Mouse (Mus musculus): Measurements from ENCODE around the gene Gm10354.
"Not testable (repeated sequence)": the region's sequence is repeated elsewhere in the genome, so short reads cannot be mapped to it uniquely, and the experiment has no call there.

Gene Gm10354

GRCm38 (mm10) chr5:14955928-14956706, 22.6 kb downstream of the Gm10354 start:
- in situ Hi-C loops (cut with MboI, MseI): loop anchor here (5.0 kb wide), 2 partner anchors 681 to 741 kb away; no protein-coding TSS in a partner anchor

GRCm38 (mm10) chr5:14953587-14953986, 25.1 kb downstream of the Gm10354 start:
- in situ Hi-C loops (cut with MboI, MseI): loop anchor here (5.0 kb wide), 1 partner anchor 54 kb away; no protein-coding TSS in a partner anchor

GRCm38 (mm10) chr5:14952749-14953148, 26.0 kb downstream of the Gm10354 start:
- in situ Hi-C loops (cut with MboI, MseI): loop anchor here (5.0 kb wide), 1 partner anchor 55 kb away; no protein-coding TSS in a partner anchor

GRCm38 (mm10) chr5:14951822-14952221, 26.9 kb downstream of the Gm10354 start:
- in situ Hi-C loops (cut with MboI, MseI): loop anchor here (5.0 kb wide), 1 partner anchor 55 kb away; no protein-coding TSS in a partner anchor

GRCm38 (mm10) chr5:14947482-14948198, 31.1 kb downstream of the Gm10354 start:
- in situ Hi-C loops (cut with MboI, MseI): not testable (repeated sequence)

GRCm38 (mm10) chr5:14945524-14945923, 33.2 kb downstream of the Gm10354 start:
- in situ Hi-C loops (cut with MboI, MseI): not testable (repeated sequence)

- in situ Hi-C loops (cut with MboI, MseI): not testable (repeated sequence)
These were observed 37.7 kb downstream of the Gm10354 start for GRCm38 (mm10) chr5:14941043-14941442.

GRCm38 (mm10) chr5:14938329-14938728, 40.4 kb downstream of the Gm10354 start, which contains the start of gene Speer4e:
Gene Speer4e (minus strand): TSS chr5:14938429.
- in situ Hi-C loops (cut with MboI, MseI): not testable (repeated sequence)

- in situ Hi-C loops (cut with MboI, MseI): loop anchor here (5.0 kb wide), 1 partner anchor 94 kb away; no protein-coding TSS in a partner anchor
These were observed 45.0 kb downstream of the Gm10354 start for GRCm38 (mm10) chr5:14933721-14934120.

GRCm38 (mm10) chr5:14927047-14927446, 51.7 kb downstream of the Gm10354 start:
- in situ Hi-C loops (cut with MboI, MseI): loop anchor here (5.0 kb wide), 1 partner anchor 35 kb away; no protein-coding TSS in a partner anchor
